Mouse (Mus musculus) heart, adult 2 months (tissue): ENCODE results near the gene Mmadhc.
A peak's percentile ranks its signal among the peaks of the same experiment; 100 is the strongest.

Experiments used
- CTCF ChIP-seq: fragments of 200-600 bp; IDR thresholded peaks from 2 replicates; pipeline ENCODE4 v1.8.1; 2022; ENCODE audit warnings: antibody characterized with exemption, mild to moderate bottlenecking, moderate library complexity
- EP300 ChIP-seq: fragments of 200-500 bp; IDR thresholded peaks from 2 replicates; pipeline ENCODE4 v1.6.1; 2011; ENCODE audit warnings: low read depth, low read length, control low read depth; ENCODE audit not compliant: insufficient read depth
- POLR2A ChIP-seq: fragments of 200-500 bp; IDR thresholded peaks from 2 replicates; pipeline ENCODE4 v1.6.1; 2011; ENCODE audit warnings: mild to moderate bottlenecking, low read depth, low read length, control low read depth; ENCODE audit not compliant: insufficient read depth

- TF ChIP-seq CTCF: 0 out of 2 replicates have a peak, but pooled peaks have one; percentile 2
- peak; percentile 92 for TF ChIP-seq POLR2A
- TF ChIP-seq EP300: peak; percentile 84; the same call in 1 of the 2 replicates
These were observed at the start of gene Mmadhc for GRCm38 (mm10) chr2:50296109-50296986.
